Mouse (Mus musculus): ENCODE data around the gene Rffl. TPM values are rescaled to one million over a fixed set of nuclear protein-coding genes. Genes with fewer than 3 reads are reported as not detected.
A peak's percentile ranks its signal among the peaks of the same experiment; 100 is the strongest.

Rffl gene
- polyA plus RNA-seq, 1 experiment, result 5.7 TPM

GRCm38 (mm10) chr11:82899720-82900119, 28.7 kb upstream of the Rffl start:
- TF ChIP-seq POLR2A (IDR thresholded peaks at IDR 0.05; ENCODE audit: borderline replicate concordance, extremely low read depth, insufficient read depth, insufficient read length, poor library complexity, severe bottlenecking) (no peak), CTCF (IDR thresholded peaks at IDR 0.05; ENCODE audit: borderline replicate concordance, extremely low read depth, insufficient read depth, insufficient read length) (no peak)
- no peak for DNase-seq (ENCODE audit: low read depth)

DNA sequence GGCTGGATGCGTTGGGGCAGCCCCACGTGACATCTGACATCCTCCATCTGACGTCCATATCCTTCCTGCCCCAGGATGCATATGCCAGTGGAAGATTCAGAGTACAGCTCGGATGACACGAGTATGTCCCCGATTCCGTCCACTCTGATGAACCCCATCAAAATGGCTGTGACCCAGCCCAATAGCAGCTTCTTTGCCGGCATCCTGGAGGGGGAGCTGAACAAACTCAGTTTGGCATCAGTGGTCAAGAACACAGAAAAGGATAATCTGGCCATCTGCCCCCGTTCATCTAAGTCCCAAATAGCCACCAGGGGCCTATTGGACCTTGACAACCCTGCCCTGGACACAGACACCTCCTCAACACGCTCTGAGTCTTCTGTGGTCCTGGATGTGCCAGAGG, 26.5 kb upstream of the Rffl start:
- TF ChIP-seq POLR2A (IDR thresholded peaks at IDR 0.05; ENCODE audit: borderline replicate concordance, extremely low read depth, insufficient read depth, insufficient read length, poor library complexity, severe bottlenecking), result no peak
- no peak for TF ChIP-seq CTCF (IDR thresholded peaks at IDR 0.05; ENCODE audit: borderline replicate concordance, extremely low read depth, insufficient read depth, insufficient read length)
- no peak for DNase-seq (ENCODE audit: low read depth)

DNA sequence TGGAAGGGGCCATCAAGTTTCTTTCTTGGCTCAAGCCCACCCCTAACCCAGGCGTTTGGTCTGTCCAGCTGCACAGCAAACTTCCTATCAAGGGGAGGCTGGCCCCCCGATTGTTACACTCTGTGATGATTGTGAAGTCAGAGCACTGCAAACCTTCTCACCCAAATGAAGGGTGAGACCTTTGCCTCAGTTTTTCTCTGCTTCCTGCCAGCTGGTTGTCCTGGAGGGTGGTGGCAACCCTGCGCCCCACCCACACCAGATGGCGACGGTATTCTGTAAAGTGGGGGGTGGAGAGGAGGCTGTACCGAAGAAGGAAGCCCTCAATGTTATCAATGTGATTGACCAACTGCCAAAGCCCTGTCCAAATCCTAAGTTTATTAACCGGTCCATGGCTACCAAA, 20.9 kb upstream of the Rffl start, which contains the start of gene Fndc8:
Fndc8 (plus strand) TSS at position 189 of the 400 bp plus-strand sequence.
- TF ChIP-seq POLR2A (IDR thresholded peaks at IDR 0.05; ENCODE audit: borderline replicate concordance, extremely low read depth, insufficient read depth, insufficient read length, poor library complexity, severe bottlenecking) (no peak), CTCF (IDR thresholded peaks at IDR 0.05; ENCODE audit: borderline replicate concordance, extremely low read depth, insufficient read depth, insufficient read length) (no peak)
- DNase-seq (ENCODE audit: low read depth), result no peak

- TF ChIP-seq CTCF (IDR thresholded peaks at IDR 0.05; ENCODE audit: borderline replicate concordance, extremely low read depth, insufficient read depth, insufficient read length) (peak; percentile 96), POLR2A (IDR thresholded peaks at IDR 0.05; ENCODE audit: borderline replicate concordance, extremely low read depth, insufficient read depth, insufficient read length, poor library complexity, severe bottlenecking) (peak; percentile 43; the same call in 1 of the 2 replicates)
- DNase-seq (ENCODE audit: low read depth), result peak; percentile 96
Measured at GRCm38 (mm10) chr11:82890342-82890762, 19.3 kb upstream of the Rffl start, which contains the start of gene Rad51d. TSS of gene Rad51d (minus strand) at chr11:82890614.

DNA sequence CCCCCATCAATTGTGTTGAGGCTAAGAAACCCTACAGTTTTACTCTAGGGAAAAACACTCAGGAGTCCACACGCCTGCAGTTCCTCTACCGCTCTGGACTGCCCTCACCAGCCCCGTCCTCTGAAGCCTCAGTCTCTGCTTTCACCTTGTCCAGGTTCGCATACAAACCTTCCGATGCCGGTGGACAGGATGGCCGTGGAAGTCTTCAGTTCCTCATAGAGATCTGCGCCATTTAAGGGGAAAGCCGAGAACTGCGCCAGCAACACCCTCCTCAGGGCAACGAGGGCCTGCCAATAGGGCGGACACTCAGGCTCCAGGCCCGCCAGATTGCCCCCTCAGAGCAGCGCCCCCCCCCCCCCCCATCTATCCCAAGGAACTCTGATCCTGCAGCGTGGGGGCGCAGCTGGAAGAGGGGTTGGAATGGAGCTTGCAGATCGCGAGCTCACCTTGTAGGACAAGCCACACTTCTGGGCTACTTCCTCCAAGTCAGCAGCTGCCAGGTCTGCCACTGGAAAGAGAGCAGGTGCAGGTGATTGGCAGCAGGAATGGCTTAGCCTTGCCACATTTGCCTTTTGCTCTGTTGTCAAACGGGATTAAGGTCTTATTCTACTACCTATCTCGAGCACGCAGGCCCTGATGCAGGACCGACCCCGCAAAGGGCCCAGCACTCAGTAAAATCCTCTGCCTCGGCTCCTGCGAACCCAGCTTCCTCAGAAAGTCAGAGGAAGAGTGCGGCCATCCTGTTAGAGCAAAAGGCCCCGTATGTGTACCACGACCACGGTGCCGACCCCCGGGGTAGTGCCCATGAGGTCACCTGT, 18.7 kb upstream of the Rffl start:
- DNase-seq (ENCODE audit: low read depth), result peak; percentile 53
- TF ChIP-seq CTCF (IDR thresholded peaks at IDR 0.05; ENCODE audit: borderline replicate concordance, extremely low read depth, insufficient read depth, insufficient read length) (no peak), POLR2A (IDR thresholded peaks at IDR 0.05; ENCODE audit: borderline replicate concordance, extremely low read depth, insufficient read depth, insufficient read length, poor library complexity, severe bottlenecking) (no peak)

DNA sequence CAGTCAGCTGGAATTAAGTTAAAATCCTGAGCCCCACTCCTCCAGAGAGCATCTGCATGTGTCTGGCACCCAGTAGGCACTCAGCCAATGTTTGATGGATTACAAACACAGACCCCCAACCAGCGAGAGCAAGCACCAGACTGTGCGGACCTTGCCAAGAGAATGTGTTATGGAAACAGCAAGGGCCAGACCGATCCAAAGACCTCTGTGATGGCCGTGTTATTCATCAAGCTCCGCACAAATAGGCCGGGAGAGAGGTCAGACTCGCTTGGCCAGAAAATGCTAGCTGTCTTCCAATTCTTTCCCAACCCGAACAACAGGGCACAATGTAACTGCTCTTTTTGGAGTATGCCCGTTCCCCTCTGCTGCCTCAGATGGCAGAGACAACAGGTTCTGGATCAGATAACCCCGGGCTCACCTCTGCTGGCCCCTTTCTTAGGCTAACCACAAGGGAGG, 17.5 kb upstream of the Rffl start:
- peak; percentile 83 for DNase-seq (ENCODE audit: low read depth)
- TF ChIP-seq CTCF (IDR thresholded peaks at IDR 0.05; ENCODE audit: borderline replicate concordance, extremely low read depth, insufficient read depth, insufficient read length) (no peak), POLR2A (IDR thresholded peaks at IDR 0.05; ENCODE audit: borderline replicate concordance, extremely low read depth, insufficient read depth, insufficient read length, poor library complexity, severe bottlenecking) (no peak)

GRCm38 (mm10) chr11:82886559-82886958, 15.5 kb upstream of the Rffl start:
- no peak for DNase-seq (ENCODE audit: low read depth)
- TF ChIP-seq CTCF (IDR thresholded peaks at IDR 0.05; ENCODE audit: borderline replicate concordance, extremely low read depth, insufficient read depth, insufficient read length), result peak; percentile 7; the same call in 1 of the 2 replicates
- no peak for TF ChIP-seq POLR2A (IDR thresholded peaks at IDR 0.05; ENCODE audit: borderline replicate concordance, extremely low read depth, insufficient read depth, insufficient read length, poor library complexity, severe bottlenecking)

GRCm38 (mm10) chr11:82883180-82883579, 12.2 kb upstream of the Rffl start:
- TF ChIP-seq POLR2A (IDR thresholded peaks at IDR 0.05; ENCODE audit: borderline replicate concordance, extremely low read depth, insufficient read depth, insufficient read length, poor library complexity, severe bottlenecking), result no peak
- TF ChIP-seq CTCF (IDR thresholded peaks at IDR 0.05; ENCODE audit: borderline replicate concordance, extremely low read depth, insufficient read depth, insufficient read length), result no peak
- no peak for DNase-seq (ENCODE audit: low read depth)

- no peak for TF ChIP-seq POLR2A (IDR thresholded peaks at IDR 0.05; ENCODE audit: borderline replicate concordance, extremely low read depth, insufficient read depth, insufficient read length, poor library complexity, severe bottlenecking)
Measured at GRCm38 (mm10) chr11:82877726-82878344, 6.8 kb upstream of the Rffl start.

DNA sequence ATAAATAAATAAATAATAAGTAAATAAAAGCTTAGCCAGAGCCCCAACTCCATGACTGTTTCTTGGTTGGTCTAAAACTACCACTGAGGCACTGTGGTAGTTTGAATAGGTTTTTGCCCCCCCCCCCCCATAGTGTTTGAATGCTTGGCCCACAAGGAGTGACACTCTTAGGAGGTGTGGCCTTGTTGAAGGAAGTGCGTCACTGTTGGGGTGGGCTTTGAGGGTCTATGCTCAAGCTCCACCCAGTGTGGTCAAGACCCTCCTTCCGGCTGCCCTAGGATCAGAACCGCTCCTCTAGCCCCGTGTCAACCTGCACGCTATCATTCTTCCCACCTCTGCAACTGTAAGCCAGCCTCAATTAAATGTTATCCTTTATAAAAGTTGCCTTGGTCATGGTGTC, 4.6 kb upstream of the Rffl start:
- TF ChIP-seq POLR2A (IDR thresholded peaks at IDR 0.05; ENCODE audit: borderline replicate concordance, extremely low read depth, insufficient read depth, insufficient read length, poor library complexity, severe bottlenecking), result no peak
- no peak for TF ChIP-seq CTCF (IDR thresholded peaks at IDR 0.05; ENCODE audit: borderline replicate concordance, extremely low read depth, insufficient read depth, insufficient read length)
- no peak for DNase-seq (ENCODE audit: low read depth)

More at GRCm38 (mm10) chr11:82877726-82878344, 6.8 kb upstream of the Rffl start:
- DNase-seq (ENCODE audit: low read depth), result peak; percentile 43

DNA sequence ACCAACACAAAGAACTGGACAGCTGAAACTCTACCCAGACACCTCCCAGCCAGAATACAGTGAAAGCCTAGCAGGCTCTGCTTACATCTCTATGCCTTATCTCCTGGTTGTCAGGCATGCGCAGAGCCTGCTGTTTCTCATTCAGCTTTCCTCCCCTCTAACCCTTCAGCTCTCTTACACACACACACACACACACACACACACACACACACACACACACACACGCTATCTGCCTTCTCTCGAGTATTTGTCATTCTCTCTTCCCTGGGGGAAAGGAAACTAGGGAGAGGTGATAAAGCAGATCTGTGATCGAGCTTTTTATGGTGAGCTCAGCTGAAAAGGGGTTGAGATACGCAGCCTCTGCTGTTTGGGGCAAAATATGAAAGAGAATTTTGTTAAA, 3.9 kb upstream of the Rffl start:
- peak; percentile 15 for DNase-seq (ENCODE audit: low read depth)
- TF ChIP-seq CTCF (IDR thresholded peaks at IDR 0.05; ENCODE audit: borderline replicate concordance, extremely low read depth, insufficient read depth, insufficient read length), result no peak
- no peak for TF ChIP-seq POLR2A (IDR thresholded peaks at IDR 0.05; ENCODE audit: borderline replicate concordance, extremely low read depth, insufficient read depth, insufficient read length, poor library complexity, severe bottlenecking)

Measured in brain, embryonic 14.5 days (tissue).